Mouse (Mus musculus): Measurements from ENCODE around the gene Mcu.
A peak's percentile ranks its signal among the peaks of the same experiment; 100 is the strongest.

Mcu gene

GRCm38 (mm10) chr10:59537579-59537978, 78.9 kb downstream of the Mcu start:
- DNase-seq (ENCODE audit: low read depth), result peak; percentile 52

GRCm38 (mm10) chr10:59532256-59532655, 84.2 kb downstream of the Mcu start:
- no peak for DNase-seq (ENCODE audit: low read depth)

- DNase-seq (ENCODE audit: low read depth), result no peak
Observed at GRCm38 (mm10) chr10:59527819-59528218, 88.7 kb downstream of the Mcu start.

GRCm38 (mm10) chr10:59527311-59527710, 89.2 kb downstream of the Mcu start:
- DNase-seq (ENCODE audit: low read depth), result no peak

GRCm38 (mm10) chr10:59524675-59525074, 91.8 kb downstream of the Mcu start:
- no peak for DNase-seq (ENCODE audit: low read depth)

- DNase-seq (ENCODE audit: low read depth), result no peak
Observed at GRCm38 (mm10) chr10:59523826-59524331, 92.6 kb downstream of the Mcu start.

GRCm38 (mm10) chr10:59520701-59521100, 95.8 kb downstream of the Mcu start:
- no peak for DNase-seq (ENCODE audit: low read depth)

- no peak for DNase-seq (ENCODE audit: low read depth)
Observed at GRCm38 (mm10) chr10:59519411-59519810, 97.1 kb downstream of the Mcu start.

GRCm38 (mm10) chr10:59517201-59517600, 99.3 kb downstream of the Mcu start:
- DNase-seq (ENCODE audit: low read depth), result no peak

- DNase-seq (ENCODE audit: low read depth), result no peak
Observed at GRCm38 (mm10) chr10:59514739-59515464, 101.6 kb downstream of the Mcu start.

GRCm38 (mm10) chr10:59512173-59512572, 104.3 kb downstream of the Mcu start:
- DNase-seq (ENCODE audit: low read depth), result no peak

GRCm38 (mm10) chr10:59511427-59511963, 105.0 kb downstream of the Mcu start:
- DNase-seq (ENCODE audit: low read depth), result no peak

GRCm38 (mm10) chr10:59510713-59511426, 105.6 kb downstream of the Mcu start:
- DNase-seq (ENCODE audit: low read depth), result no peak

GRCm38 (mm10) chr10:59509197-59509596, 107.3 kb downstream of the Mcu start:
- peak; percentile 77 for DNase-seq (ENCODE audit: low read depth)

- no peak for DNase-seq (ENCODE audit: low read depth)
Observed at GRCm38 (mm10) chr10:59506711-59507110, 109.8 kb downstream of the Mcu start.

- DNase-seq (ENCODE audit: low read depth), result no peak
Observed at GRCm38 (mm10) chr10:59504291-59504690, 112.2 kb downstream of the Mcu start.

GRCm38 (mm10) chr10:59503433-59504210, 112.9 kb downstream of the Mcu start:
- no peak for DNase-seq (ENCODE audit: low read depth)

- DNase-seq (ENCODE audit: low read depth), result no peak
Observed at GRCm38 (mm10) chr10:59502381-59502780, 114.1 kb downstream of the Mcu start.

- no peak for DNase-seq (ENCODE audit: low read depth)
Observed at GRCm38 (mm10) chr10:59501761-59502160, 114.7 kb downstream of the Mcu start.

GRCm38 (mm10) chr10:59500225-59500624, 116.3 kb downstream of the Mcu start:
- no peak for DNase-seq (ENCODE audit: low read depth)

GRCm38 (mm10) chr10:59497019-59497418, 119.5 kb downstream of the Mcu start:
- DNase-seq (ENCODE audit: low read depth), result no peak

GRCm38 (mm10) chr10:59494917-59495316, 121.6 kb downstream of the Mcu start:
- no peak for DNase-seq (ENCODE audit: low read depth)

Data from fibroblast of lung, adult 2 months (primary cell).